16 mouse cellular contexts compared by ENCODE assay signal in the genomic region with DNA sequence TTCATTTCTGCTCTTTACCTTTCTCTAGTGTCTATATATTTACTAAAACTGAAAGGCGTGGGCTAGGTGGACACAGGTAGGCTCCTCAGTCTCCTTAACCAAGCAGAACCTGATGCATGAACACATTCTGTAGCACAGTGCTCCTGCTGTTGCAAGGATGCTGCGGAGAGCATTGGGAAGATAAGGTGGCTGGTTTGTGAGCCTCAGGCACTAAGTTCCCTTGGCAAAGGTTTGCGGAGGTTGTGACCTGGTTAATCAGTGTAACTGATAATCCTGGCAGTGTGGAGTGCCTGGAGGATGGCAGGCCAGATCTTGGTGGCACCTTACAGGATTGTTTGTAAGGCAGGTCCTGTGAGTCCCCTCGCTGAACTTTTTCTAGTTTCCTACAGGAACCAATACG. TPM values are rescaled to one million over a fixed set of nuclear protein-coding genes. Genes with fewer than 3 reads are reported as not detected.
DNase-seq lines count a peak whose midpoint lies in the region; ATAC-seq and TF ChIP-seq lines count a peak whose summit lies in the region.
"Had no signal": no experiment of that assay in that cellular context is flagged by ENCODE, and none has a peak within 500 bp of the region (broad histone marks: within the 10 kb centered on the region; RNA-seq: fewer than 3 reads in every experiment).

No protein-coding gene starts in this region.

- no peak for ATAC-seq in hindbrain, embryonic 14.5 days (ENCODE audit: low FRiP score)
- ATAC-seq in midbrain, postnatal 0 days (ENCODE audit: low FRiP score) = no peak
- no peak for ATAC-seq in intestine, embryonic 16.5 days
- no peak for ATAC-seq in monocyte, adult 5-6 weeks (replicated peaks; ENCODE audit: insufficient number of reproducible peaks, low FRiP score, low TSS enrichment, poor library complexity, severe bottlenecking)

- WGBS in hindbrain, embryonic 14.5 days = 8% methylated on average over 5 of the region's 5 CpGs
- 5% methylated on average over 5 of the region's 5 CpGs for WGBS in midbrain, postnatal 0 days
- 12% methylated on average over 5 of the region's 5 CpGs for WGBS in intestine, embryonic 16.5 days

- H3K36me3 ChIP-seq in hindbrain, embryonic 14.5 days (replicated peaks; ENCODE audit: control insufficient read depth, insufficient read depth) = no peaks in the 10 kb centered on the region
- H3K36me3 ChIP-seq in midbrain, postnatal 0 days (ENCODE audit: insufficient read depth, low read length) = no peaks in the 10 kb centered on the region
- H3K36me3 ChIP-seq in intestine, embryonic 16.5 days (ENCODE audit: control insufficient read depth, insufficient read depth, low read length) = no peaks in the 10 kb centered on the region
- H3K36me3 ChIP-seq: limb, embryonic 15.5 days had no signal

- peak; percentile 26 to 31 for DNase-seq in cerebellum, adult 18-20 months
- no peak for DNase-seq in cerebellum, adult 11 months
- peak; percentile 21 to 34 for DNase-seq in cerebellum, postnatal 36 days
- no peak for DNase-seq in hindbrain, embryonic 14.5 days (ENCODE audit: low spot score)
- DNase-seq in midbrain, postnatal 0 days (ENCODE audit: low spot score) = peak; percentile 1
- no peak for DNase-seq in adrenal gland, postnatal 36 days
- DNase-seq: adrenal gland, postnatal 25 days; gastrocnemius, postnatal 25 days; heart, postnatal 36 days; lung, postnatal 14 days; thymus, postnatal 36 days had no signal

- H3K27me3 ChIP-seq in hindbrain, embryonic 14.5 days (ENCODE audit: control insufficient read depth, insufficient read depth, low read length) = peaks cover 20% of the 10 kb centered on the region
- no peaks in the 10 kb centered on the region for H3K27me3 ChIP-seq in midbrain, postnatal 0 days (ENCODE audit: insufficient read depth, low read length)
- H3K27me3 ChIP-seq in intestine, embryonic 16.5 days (replicated peaks; ENCODE audit: control insufficient read depth, insufficient read depth, low read length) = peaks cover 21% of the 10 kb centered on the region

- H3K4me3 ChIP-seq in hindbrain, embryonic 14.5 days (replicated peaks; ENCODE audit: low read length) = peak overlapping the region; percentile 52
- H3K4me3 ChIP-seq in midbrain, postnatal 0 days (ENCODE audit: low read depth, low read length) = peak overlapping the region; percentile 63
- H3K4me3 ChIP-seq in intestine, embryonic 16.5 days (ENCODE audit: low read length) = no peak overlapping the region

- peak overlapping the region; percentile 45 for H3K9ac ChIP-seq in hindbrain, embryonic 14.5 days
- H3K9ac ChIP-seq in midbrain, postnatal 0 days (replicated peaks; ENCODE audit: low read length, poor library complexity, severe bottlenecking) = peak overlapping the region; percentile 72
- no peak overlapping the region for H3K9ac ChIP-seq in intestine, embryonic 16.5 days (ENCODE audit: low read depth, low read length)
- H3K9ac ChIP-seq: limb, embryonic 15.5 days had no signal

- no peak for TF ChIP-seq CTCF in midbrain, postnatal 0 days (IDR thresholded peaks at IDR 0.05)

- no peak overlapping the region for H3K27ac ChIP-seq in hindbrain, embryonic 14.5 days
- H3K27ac ChIP-seq in midbrain, postnatal 0 days (ENCODE audit: low read depth, low read length) = 0 out of 2 replicates have a peak overlapping the region, but pooled peaks have one; percentile 26
- H3K27ac ChIP-seq in intestine, embryonic 16.5 days (ENCODE audit: low read length) = no peak overlapping the region
- H3K27ac ChIP-seq: limb, embryonic 15.5 days had no signal

- peaks cover 7% of the 10 kb centered on the region; the same call in 1 of the 2 replicates for H3K4me1 ChIP-seq in hindbrain, embryonic 14.5 days (replicated peaks; ENCODE audit: control insufficient read depth, insufficient read depth, low read length)
- H3K4me1 ChIP-seq in midbrain, postnatal 0 days (ENCODE audit: insufficient read depth, low read length) = peaks cover 7% of the 10 kb centered on the region; the same call in 1 of the 2 replicates
- H3K4me1 ChIP-seq in intestine, embryonic 16.5 days (ENCODE audit: control insufficient read depth, insufficient read depth, low read length) = no peaks in the 10 kb centered on the region

- no peaks in the 10 kb centered on the region for H3K9me3 ChIP-seq in hindbrain, embryonic 14.5 days (ENCODE audit: control insufficient read depth, low read length)
- H3K9me3 ChIP-seq in midbrain, postnatal 0 days (ENCODE audit: low read length) = no peaks in the 10 kb centered on the region
- H3K9me3 ChIP-seq in intestine, embryonic 16.5 days (ENCODE audit: control insufficient read depth, low read length) = no peaks in the 10 kb centered on the region
- H3K9me3 ChIP-seq: limb, embryonic 15.5 days had no signal

- H3K4me2 ChIP-seq in hindbrain, embryonic 14.5 days (replicated peaks) = peak overlapping the region; percentile 66
- H3K4me2 ChIP-seq in midbrain, postnatal 0 days (ENCODE audit: low read depth, low read length, poor library complexity, severe bottlenecking) = peak overlapping the region; percentile 70
- H3K4me2 ChIP-seq in intestine, embryonic 16.5 days (ENCODE audit: low read depth, low read length) = no peak overlapping the region

RNA-seq across cellular contexts. Expression of a gene that starts 1.3 kb away (rescaled TPM):
- 32.7 and 34.0 TPM in 2 replicates for polyA plus RNA-seq in hindbrain, embryonic 14.5 days (2014; fragmentation: Nextera tagmentation; extraction: Ambion mirVana)
- 22.3 and 31.3 TPM in 2 replicates for total RNA-seq in midbrain, postnatal 0 days (2014; rRNA removed)
- polyA plus RNA-seq in midbrain, postnatal 0 days (2015; fragmentation: Nextera tagmentation; extraction: Ambion mirVana) = 27.0 and 28.5 TPM in 2 replicates
- polyA plus RNA-seq in intestine, embryonic 16.5 days (2015; fragmentation: Nextera tagmentation; extraction: Ambion mirVana) = 0.29 and 0.71 TPM in 2 replicates
- total RNA-seq in monocyte, adult 5-6 weeks (2017) = 0.29 TPM in 1 of 3 replicates, not detected in the others
- 1 to 10 TPM in 1 of 2 experiments, under 1 TPM in 1; 0.86 to 1.4 TPM for total RNA-seq in adrenal gland, postnatal 36 days (2021)
- total RNA-seq: gastrocnemius, postnatal 25 days; heart, postnatal 36 days; MEL; neutrophil, adult 5-6 weeks had no signal

Comparison
In these comparisons a context has a peak if more than half of its experiments do, and no peak if none do; other contexts are left out.
1. DNase-seq: peak in cerebellum, adult 18-20 months (2 of 2), cerebellum, postnatal 36 days (2 of 2) and midbrain, postnatal 0 days (single experiment); none in cerebellum, adult 11 months (single experiment), hindbrain, embryonic 14.5 days (single experiment) and adrenal gland, postnatal 36 days (0 of 2).